Mouse (Mus musculus): ENCODE results near the gene Skint2.

The Skint2 gene

DNA sequence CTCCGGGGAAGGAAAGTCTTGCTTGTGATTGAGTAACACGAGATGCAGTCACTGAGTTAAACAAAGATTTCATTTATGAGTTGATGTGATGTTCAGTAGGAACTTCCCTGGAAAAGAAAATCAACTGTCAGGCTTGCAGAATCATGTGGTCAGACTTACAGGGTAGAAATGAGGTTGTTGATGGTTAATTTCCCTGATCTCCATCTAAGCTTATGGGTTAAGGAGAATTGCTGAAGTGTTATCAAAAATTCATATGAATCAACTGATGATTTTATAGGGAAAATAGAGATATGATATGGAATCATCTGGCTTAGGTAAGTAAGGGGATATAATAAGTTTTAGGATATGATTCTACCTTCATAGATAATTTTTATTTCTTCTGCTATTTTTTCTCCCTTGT lies at the start of gene Skint2:
Gene Skint2 (plus strand): TSS at position 301 of the 400 bp plus-strand sequence.
- DNase-seq = no peak
